Mouse (Mus musculus) c-Kit-positive CD71-negative TER-119-negative erythroid progenitor cells, embryonic 14.5 days (primary cell): ENCODE measurements around the gene Hormad2.

Experiments
- DNase-seq: peaks from one replicate; pipeline ENCODE4 v3.0.0-alpha.2; 2013; ENCODE audit warnings: low read depth

Hormad2 gene

DNA sequence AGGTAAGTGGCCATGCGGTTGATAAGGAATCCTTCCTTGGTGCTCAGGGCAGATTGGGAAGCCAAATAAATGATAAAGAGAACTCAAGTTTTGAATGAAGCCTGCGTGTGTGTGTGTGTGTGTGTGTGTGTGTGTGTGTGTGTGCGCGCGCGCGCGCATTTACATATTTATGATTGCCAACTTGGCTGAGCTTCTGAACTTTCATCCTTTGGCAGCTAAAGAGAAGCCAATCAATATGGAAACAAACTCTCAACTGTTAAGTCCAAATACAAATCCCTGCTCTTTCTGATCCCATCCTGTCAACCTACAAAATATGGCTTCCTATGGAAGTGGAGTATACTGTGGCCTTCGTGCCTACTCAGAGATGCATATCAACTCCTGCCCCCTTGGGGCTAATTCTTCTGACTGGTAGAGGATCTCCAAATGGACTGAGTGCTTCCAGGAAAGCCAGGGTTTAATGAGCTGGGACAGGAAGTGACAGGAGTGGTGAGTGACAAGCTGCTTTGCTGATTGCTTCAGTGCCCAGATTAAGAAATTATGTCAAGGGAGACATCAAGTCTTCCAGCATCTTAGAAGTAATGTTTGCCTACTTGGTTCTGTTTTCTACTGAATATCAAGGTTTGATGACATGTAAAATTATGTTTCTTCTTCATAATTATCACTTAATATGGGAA lies 5.4 kb upstream of the Hormad2 start:
- no peak for DNase-seq

DNA sequence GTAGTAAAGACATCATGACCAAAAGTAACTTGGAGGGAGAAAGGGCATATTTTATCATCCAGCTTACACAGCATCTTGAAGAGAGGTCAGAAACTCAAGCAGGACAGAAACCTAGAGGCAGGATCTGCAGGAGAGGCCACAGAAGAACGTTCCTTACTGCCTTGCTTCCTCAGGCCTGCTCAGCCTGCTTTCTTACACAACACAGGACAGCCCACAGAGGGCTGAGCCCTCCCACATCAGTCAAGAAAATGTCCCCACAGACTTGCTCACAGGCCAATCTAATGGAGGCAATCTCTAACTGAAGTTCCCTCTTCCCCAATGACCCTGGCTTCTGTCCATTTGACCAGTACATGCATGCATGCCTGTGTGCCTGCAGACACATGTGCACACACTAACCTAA lies 1.4 kb upstream of the Hormad2 start:
- DNase-seq = no peak

GRCm38 (mm10) chr11:4438211-4438610 lies 2.7 kb downstream of the Hormad2 start:
- DNase-seq = no peak

- DNase-seq = no peak
These were observed 3.6 kb downstream of the Hormad2 start for GRCm38 (mm10) chr11:4437318-4437717.

- no peak for DNase-seq
These were observed 4.3 kb downstream of the Hormad2 start for GRCm38 (mm10) chr11:4436631-4437030.

GRCm38 (mm10) chr11:4434461-4434860 lies 6.4 kb downstream of the Hormad2 start:
- DNase-seq = no peak

DNA sequence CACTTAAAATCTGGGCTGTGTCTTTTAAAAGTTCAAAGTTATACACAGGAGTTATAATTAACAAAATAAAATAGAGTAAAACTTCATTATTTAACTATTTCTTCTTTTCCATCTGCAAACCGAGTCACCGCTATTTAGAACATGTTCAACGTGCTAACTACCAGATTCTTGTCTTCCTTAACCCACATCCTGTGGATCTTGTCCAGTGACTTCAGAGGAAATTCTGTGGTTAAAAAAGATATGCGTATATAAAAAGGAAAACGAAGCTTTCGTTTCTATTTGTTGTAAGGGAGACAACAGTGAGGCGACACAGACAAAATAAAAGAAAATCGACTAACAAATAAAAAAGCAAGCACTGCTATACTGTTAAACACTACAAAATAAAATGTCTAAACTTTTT lies 17.1 kb downstream of the Hormad2 start:
- DNase-seq = no peak

GRCm38 (mm10) chr11:4422494-4423425 lies 18.1 kb downstream of the Hormad2 start:
- DNase-seq = no peak

DNA sequence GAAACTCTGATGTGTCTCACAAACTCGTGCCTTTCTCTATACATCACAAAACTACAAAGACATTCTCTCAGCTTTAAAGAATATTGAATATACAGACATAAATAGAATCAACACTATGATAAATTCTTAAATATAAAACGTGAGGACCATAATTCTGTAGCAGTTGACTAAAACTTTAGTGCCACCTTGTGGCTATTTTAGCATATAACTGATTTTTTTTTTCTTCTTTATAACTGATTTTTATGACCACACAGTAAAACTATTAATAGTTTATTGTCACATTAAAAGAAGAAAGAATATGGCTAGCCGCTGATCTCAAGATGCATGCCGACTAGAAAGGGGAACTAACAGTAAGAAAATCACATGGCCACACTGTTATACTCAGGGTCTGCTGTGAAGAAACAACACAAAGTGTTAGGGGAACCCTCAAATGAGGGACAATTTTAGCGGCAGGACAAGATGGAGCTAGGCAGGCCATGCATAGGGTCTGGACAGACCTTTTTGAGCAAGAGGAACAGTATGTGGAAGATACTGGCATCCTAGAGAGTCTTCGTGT lies 18.9 kb downstream of the Hormad2 start:
- DNase-seq = no peak

- DNase-seq = no peak
These were observed 22.9 kb downstream of the Hormad2 start for GRCm38 (mm10) chr11:4417986-4418385.

- DNase-seq = no peak
These were observed 28.6 kb downstream of the Hormad2 start for GRCm38 (mm10) chr11:4412294-4412693.

DNA sequence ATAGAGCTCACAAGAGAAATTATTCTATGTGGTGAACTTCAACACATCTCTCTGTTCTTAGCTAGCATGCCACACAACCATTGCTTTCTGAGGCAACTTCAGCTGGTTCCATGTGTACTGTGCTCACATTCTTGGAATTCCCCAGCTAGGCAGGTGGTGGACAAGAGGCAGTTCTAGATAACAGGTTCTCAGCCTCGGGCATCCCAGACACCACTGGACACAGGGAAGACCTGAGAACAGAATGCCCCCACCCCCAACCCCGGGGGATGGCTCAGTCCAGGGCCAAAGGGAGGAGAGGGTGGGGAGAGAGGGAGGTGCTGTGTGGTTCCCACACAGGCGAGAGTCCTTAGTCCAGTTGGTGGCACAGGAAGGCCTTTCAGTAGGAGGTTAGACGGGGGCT lies 36.6 kb downstream of the Hormad2 start:
- DNase-seq = no peak

- DNase-seq = no peak
These were observed 37.5 kb downstream of the Hormad2 start for GRCm38 (mm10) chr11:4403381-4403780.

DNA sequence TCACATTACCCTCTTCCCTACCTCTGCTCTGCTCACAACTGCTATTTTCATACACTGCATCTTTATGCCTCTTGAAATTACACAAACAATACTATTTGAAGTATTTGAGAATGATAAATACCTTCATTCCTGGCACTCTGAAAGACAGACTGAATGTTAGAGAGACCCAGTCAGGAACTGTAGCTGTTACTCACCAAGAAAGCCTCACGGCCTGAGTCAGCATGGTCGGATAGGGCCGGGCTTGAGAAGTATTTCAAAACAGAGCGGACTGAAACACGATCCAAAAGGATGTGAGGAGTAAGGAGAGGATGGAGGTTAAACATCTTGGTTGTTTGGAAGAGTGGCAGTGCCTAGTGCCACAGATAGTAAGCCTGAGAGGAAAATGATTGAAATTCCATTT lies 39.7 kb downstream of the Hormad2 start:
- DNase-seq = no peak

DNA sequence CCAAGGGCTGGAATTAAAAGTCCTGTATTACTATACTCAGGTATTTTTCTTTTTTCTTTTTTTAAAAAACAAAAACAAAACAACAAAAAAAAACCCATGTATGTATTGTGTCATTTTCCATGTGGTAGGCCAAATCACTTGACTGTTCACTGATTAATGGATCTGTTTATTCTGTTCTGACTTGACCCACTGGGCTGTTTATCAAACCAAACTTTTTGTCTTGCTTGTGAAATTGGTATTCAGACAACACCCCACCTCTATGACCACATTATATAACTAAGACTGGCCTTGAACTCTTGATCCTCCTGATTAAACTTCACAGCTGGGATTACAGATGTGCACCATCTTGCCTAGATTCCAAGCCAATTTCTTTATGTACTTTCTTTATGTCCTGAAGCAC lies 46.7 kb downstream of the Hormad2 start:
- DNase-seq = no peak

GRCm38 (mm10) chr11:4388018-4388417 lies 52.9 kb downstream of the Hormad2 start:
- DNase-seq = no peak

DNA sequence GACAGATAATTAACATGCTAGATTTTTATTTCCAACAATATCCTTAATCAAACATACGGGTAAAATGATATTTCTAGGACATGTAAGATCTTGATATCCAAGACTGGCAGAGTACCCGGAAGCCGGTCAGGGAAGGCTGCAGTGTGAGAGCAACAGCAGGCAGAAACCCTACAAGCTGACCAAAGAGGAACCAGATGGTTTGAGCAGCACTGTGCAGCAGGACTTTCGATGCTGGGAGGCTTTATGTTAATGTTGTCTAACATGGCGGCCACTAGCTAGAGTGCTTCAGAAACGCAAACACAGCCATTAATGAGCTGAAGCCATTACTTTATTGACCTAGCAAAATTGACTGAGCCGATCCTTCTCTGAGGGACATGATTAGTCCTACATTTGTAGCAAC lies 58.6 kb downstream of the Hormad2 start:
- no peak for DNase-seq

DNA sequence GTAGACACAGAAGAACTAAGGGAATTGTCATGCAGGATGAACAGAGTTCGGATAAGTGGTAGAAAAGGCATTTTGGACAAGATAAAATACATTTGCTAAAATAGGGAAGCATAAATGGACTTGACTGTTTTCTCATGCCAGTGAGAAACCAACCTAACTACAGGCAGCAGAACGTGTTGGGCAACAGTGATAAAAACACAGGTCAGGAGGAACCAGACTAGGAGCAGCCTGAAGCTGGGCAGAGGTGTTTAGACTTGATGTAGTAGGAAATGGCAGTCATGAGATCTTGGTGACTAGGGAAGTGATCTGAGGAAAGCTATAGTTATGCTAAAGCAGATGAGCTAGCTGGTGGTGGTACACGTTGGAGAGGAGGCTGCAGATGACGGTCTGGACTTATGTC lies 61.0 kb downstream of the Hormad2 start:
- DNase-seq = no peak

DNA sequence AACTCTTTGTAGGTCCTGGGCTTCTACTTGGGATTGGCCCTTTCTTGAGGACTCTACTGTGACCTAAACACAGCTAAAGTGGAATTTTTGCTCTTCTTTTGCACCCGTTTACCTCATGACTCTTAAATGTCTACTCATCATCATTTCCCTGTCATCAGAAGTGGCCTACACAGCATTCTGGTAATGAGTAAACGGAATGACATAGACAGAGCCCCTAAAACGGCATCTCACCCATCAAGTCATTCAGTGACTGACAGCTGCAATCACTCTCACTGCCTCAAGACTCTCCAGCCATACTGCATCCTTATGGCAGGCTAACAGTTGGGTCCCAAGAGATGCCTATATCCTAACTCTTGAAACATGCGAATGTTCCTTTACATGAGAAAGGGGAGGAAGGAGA lies 74.5 kb downstream of the Hormad2 start:
- no peak for DNase-seq

GRCm38 (mm10) chr11:4355430-4355829 lies 85.5 kb downstream of the Hormad2 start:
- no peak for DNase-seq

- DNase-seq = no peak
These were observed 88.3 kb downstream of the Hormad2 start for GRCm38 (mm10) chr11:4352637-4353036.

DNA sequence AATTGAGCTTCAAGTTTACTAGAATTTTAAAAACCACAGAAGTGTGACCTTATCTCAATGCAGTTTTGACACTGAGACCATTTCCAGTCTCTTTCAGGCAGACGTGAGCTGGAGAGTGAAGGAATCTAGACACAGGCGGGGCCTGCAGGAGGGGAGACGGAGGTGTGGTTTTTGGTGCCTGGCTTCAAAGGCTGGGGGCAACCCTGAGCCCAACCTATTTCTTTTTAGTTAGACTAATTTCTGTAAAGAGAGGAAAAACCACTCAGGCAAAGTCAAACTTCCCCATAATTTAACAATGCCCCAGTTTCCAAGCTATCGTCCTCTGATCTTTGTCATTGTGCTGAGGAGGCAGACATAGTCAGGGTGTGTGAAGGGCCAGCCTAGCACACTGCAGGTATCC lies 97.0 kb downstream of the Hormad2 start:
- DNase-seq = no peak

GRCm38 (mm10) chr11:4342027-4342426 lies 98.9 kb downstream of the Hormad2 start:
- no peak for DNase-seq
